Mouse (Mus musculus) liver, embryonic 11.5 days (tissue): ENCODE data around the gene Dchs1. TPM values are rescaled to one million over a fixed set of nuclear protein-coding genes. Genes with fewer than 3 reads are reported as not detected.

Experiments used
- ATAC-seq: fragments of 200-750 bp; cut with Nextera tagmentation; replicated peaks from 2 replicates; pipeline ENCODE4 v1.8.0; 2017; ENCODE audit warnings: moderate number of reproducible peaks, mild to moderate bottlenecking, moderate TSS enrichment, moderate library complexity; ENCODE audit not compliant: low FRiP score
- DNase-seq: peaks from one replicate; pipeline ENCODE4 v3.0.0-alpha.2; 2017; ENCODE audit warnings: low spot score
- H3K27ac ChIP-seq: fragments of 300-500 bp; sonication (generic); 2 replicates; pipeline ENCODE4 v1.5.1; 2014; ENCODE audit warnings: mild to moderate bottlenecking, low read depth, low read length, control low read depth
- H3K27me3 ChIP-seq: fragments of 300-500 bp; sonication (generic); replicated peaks from 2 replicates; pipeline ENCODE4 v1.6.1; 2014; ENCODE audit warnings: low read length, mixed read lengths; ENCODE audit not compliant: control insufficient read depth, insufficient read depth
- H3K36me3 ChIP-seq: fragments of 300-500 bp; sonication (generic); 2 replicates; pipeline ENCODE4 v1.6.1; 2014; ENCODE audit warnings: mild to moderate bottlenecking, low read length, moderate library complexity, mixed read lengths; ENCODE audit not compliant: control insufficient read depth, insufficient read depth
- H3K4me1 ChIP-seq: fragments of 300-500 bp; sonication (generic); replicated peaks from 2 replicates; pipeline ENCODE4 v1.6.1; 2014; ENCODE audit warnings: low read length, mixed read lengths; ENCODE audit not compliant: control insufficient read depth, insufficient read depth
- H3K4me2 ChIP-seq: fragments of 300-500 bp; sonication (generic); 2 replicates; pipeline ENCODE4 v1.6.1; 2014; ENCODE audit warnings: mild to moderate bottlenecking, control low read depth, moderate library complexity
- H3K4me3 ChIP-seq: fragments of 300-500 bp; sonication (generic); 2 replicates; pipeline ENCODE4 v1.5.1; 2014; ENCODE audit warnings: low read depth, low read length, control low read depth
- H3K9ac ChIP-seq: fragments of 300-500 bp; sonication (generic); 2 replicates; pipeline ENCODE4 v1.6.1; 2014; ENCODE audit warnings: low read depth, low read length, control low read depth
- H3K9me3 ChIP-seq: fragments of 300-500 bp; sonication (generic); 2 replicates; pipeline ENCODE4 v1.6.1; 2016; ENCODE audit warnings: low read length, inconsistent platforms, mixed read lengths; ENCODE audit not compliant: control insufficient read depth
- WGBS: fragments of 180-500 bp; shearing (Covaris S2); extraction: QIAGEN DNeasy Blood & Tissue Kit; methylation state at CpG from one replicate; pipeline ENCODE4 v1.1.7; 2014; 5-methylcytosine and 5-hydroxymethylcytosine counted together
- polyA plus RNA-seq: library from polyadenylated mRNA; unstranded; fragments of >200 nt; fragmentation: Nextera tagmentation; extraction: Ambion mirVana; gene quantifications from 2 replicates; pipeline ENCODE4 v1.2.1, GENCODE M21; 2014

The Dchs1 gene
- polyA plus RNA-seq, 1 experiment from 2014 or later = 5.8 TPM

DNA sequence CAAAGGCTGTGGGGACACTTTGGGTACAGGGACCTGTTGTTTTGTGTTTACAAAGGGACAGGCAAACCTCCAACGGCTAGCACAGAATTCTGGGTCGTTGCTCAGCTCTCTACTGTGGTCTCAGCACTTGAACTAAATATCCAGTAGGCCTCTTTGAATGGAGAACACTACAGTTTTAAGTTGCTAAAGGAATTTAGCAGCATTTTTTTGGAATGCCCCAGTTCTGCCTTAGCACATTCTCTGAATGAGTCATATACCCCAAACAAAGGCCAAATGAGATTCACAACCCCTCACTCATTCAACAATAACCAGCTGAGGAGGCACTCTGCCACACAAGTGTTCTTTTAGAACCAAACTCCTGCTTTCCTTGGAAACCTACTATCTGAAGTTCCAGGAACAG is 65.5 kb downstream of the Dchs1 start:
- H3K36me3 ChIP-seq = no peaks in the 10 kb centered on the region
- DNase-seq = no peak
- no peak overlapping the region for H3K27ac ChIP-seq
- no peak overlapping the region for H3K4me2 ChIP-seq
- whole genome bisulfite sequencing = 61% methylated on average over 2 of the region's 2 CpGs
- no peak overlapping the region for H3K4me3 ChIP-seq
- ATAC-seq = no peak
- H3K9ac ChIP-seq = no peak overlapping the region
- H3K9me3 ChIP-seq = no peaks in the 10 kb centered on the region
- no peaks in the 10 kb centered on the region for H3K4me1 ChIP-seq
- no peaks in the 10 kb centered on the region for H3K27me3 ChIP-seq

DNA sequence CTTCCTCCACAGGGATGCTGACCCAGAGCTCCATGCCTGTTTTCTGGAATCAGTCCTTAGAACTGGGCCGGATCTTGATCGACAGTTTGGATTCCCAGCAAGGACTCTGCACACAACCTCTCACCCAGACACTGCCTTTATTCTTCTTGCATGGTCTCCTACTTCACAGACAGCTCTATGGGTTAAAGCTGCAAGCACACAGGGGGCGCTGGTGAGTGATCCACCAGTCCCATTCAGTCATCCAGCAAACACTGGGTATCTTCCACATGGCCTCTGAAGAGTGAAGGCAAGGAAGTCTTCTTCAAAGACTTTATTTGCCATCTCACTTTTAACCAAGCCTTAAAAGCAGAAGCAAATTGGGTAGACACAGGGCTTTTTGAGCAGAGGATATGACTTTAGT is 72.1 kb downstream of the Dchs1 start:
- no peak overlapping the region for H3K4me3 ChIP-seq
- DNase-seq = no peak
- no peaks in the 10 kb centered on the region for H3K4me1 ChIP-seq
- ATAC-seq = no peak
- no peaks in the 10 kb centered on the region for H3K27me3 ChIP-seq
- WGBS = 54% methylated on average over 3 of the region's 3 CpGs
- no peaks in the 10 kb centered on the region for H3K9me3 ChIP-seq
- H3K4me2 ChIP-seq = no peak overlapping the region
- no peak overlapping the region for H3K27ac ChIP-seq
- no peak overlapping the region for H3K9ac ChIP-seq
- H3K36me3 ChIP-seq = no peaks in the 10 kb centered on the region

DNA sequence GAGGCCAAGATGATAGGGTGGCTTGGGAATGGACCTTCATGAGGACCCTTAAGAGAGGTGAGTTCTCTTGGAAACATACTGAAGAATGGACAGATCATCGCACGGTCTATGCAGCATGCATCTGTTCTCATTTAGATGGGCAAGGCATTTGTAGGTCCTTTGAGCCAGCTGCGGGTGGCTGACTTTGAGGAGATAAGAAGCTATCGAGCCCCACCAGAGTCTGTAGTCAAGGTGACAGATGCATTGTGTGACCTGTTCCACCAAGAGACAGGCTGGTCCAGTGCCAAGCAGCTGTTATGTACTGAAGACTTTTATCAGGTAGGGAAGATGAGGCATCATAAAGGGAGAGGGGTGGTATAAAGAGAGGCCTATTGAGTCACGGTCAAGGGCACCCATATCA is 78.7 kb downstream of the Dchs1 start:
- peak; percentile 69 for ATAC-seq
- Histone ChIP-seq H3K4me2 (no peak overlapping the region), H3K27ac (no peak overlapping the region), H3K27me3 (no peaks in the 10 kb centered on the region), H3K9ac (no peak overlapping the region), H3K36me3 (no peaks in the 10 kb centered on the region), H3K4me3 (no peak overlapping the region), H3K9me3 (no peaks in the 10 kb centered on the region), H3K4me1 (no peaks in the 10 kb centered on the region)
- no peak for DNase-seq
- WGBS = 75% methylated on average over 5 of the region's 5 CpGs

DNA sequence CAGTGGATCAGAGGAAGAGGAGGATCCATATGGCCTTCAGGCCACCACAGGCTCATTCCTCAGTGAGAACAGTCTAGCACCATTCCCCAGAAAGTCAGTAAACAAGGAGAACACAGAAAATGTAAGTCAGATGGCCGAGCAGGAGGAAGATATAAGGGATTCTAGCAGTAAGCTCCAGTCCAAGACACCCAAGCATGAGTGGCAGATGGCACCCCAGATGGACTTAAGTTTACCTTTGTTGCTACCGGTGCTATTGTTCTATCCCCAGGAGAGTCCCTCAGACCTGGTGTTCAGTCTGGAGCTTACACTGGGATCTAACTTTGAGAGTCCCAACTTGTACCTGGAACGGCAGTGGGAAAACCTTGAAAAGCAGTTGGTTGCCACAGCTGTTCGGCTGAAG is 83.6 kb downstream of the Dchs1 start:
- no peaks in the 10 kb centered on the region for H3K36me3 ChIP-seq
- H3K27me3 ChIP-seq = no peaks in the 10 kb centered on the region
- WGBS = 85% methylated on average over 4 of the region's 4 CpGs
- ATAC-seq (no peak), DNase-seq (no peak)
- H3K4me3 ChIP-seq = no peak overlapping the region
- H3K9me3 ChIP-seq = no peaks in the 10 kb centered on the region
- no peak overlapping the region for H3K27ac ChIP-seq
- no peak overlapping the region for H3K9ac ChIP-seq
- H3K4me2 ChIP-seq = no peak overlapping the region
- H3K4me1 ChIP-seq = no peaks in the 10 kb centered on the region

DNA sequence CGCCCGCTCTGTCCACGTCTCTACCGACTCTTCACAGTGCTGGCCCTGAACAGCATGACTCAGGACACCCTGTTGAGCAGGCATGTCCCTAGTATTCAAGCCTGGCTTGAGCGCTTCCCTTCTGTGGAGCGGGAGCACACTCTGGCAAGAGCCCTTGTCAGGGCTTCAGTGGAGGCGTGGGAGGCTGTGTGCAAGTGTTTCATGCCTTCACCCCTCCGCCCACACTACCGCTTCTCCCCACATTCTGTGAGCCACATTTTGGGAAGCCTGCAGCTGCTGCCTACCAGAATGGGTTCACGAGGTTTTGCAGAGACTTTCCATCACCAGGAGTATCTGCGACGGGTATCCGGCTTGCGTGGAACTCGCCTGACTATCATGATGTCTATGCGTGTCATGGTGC is 84.3 kb downstream of the Dchs1 start:
- 83% methylated on average over 16 of the region's 16 CpGs for WGBS
- no peak overlapping the region for H3K4me2 ChIP-seq
- DNase-seq (no peak), ATAC-seq (no peak)
- H3K27ac ChIP-seq = no peak overlapping the region
- no peaks in the 10 kb centered on the region for H3K27me3 ChIP-seq
- H3K9ac ChIP-seq = no peak overlapping the region
- no peaks in the 10 kb centered on the region for H3K36me3 ChIP-seq
- H3K4me1 ChIP-seq = no peaks in the 10 kb centered on the region
- H3K9me3 ChIP-seq = no peaks in the 10 kb centered on the region
- no peak overlapping the region for H3K4me3 ChIP-seq

Other genes with a start within 250 kb of the Dchs1 start
- 33.6 and 40.8 TPM in 2 replicates for gene Smpd1, start 233.3 kb downstream of the Dchs1 start, polyA plus RNA-seq
- gene Apbb1, start 206.0 kb downstream of the Dchs1 start, polyA plus RNA-seq = 17.1 and 18.7 TPM in 2 replicates
- gene Hpx, start 187.5 kb downstream of the Dchs1 start, polyA plus RNA-seq = 66.3 TPM in 2 replicates
- 13.7 and 15.4 TPM in 2 replicates for gene Trim3, start 154.1 kb downstream of the Dchs1 start, polyA plus RNA-seq
- 222 and 242 TPM in 2 replicates for gene Timm10b, start 147.6 kb downstream of the Dchs1 start, polyA plus RNA-seq
- gene Arfip2, start 147.2 kb downstream of the Dchs1 start, polyA plus RNA-seq = 42.7 and 50.1 TPM in 2 replicates
- 15.8 and 30.1 TPM in 2 replicates for gene Gm45799, start 147.1 kb downstream of the Dchs1 start, polyA plus RNA-seq
- 0.30 and 0.61 TPM in 2 replicates for gene Dnhd1, start 136.8 kb downstream of the Dchs1 start, polyA plus RNA-seq
- gene Ilk, start 51.1 kb downstream of the Dchs1 start, polyA plus RNA-seq = 221 and 231 TPM in 2 replicates
- gene Rrp8, start 50.3 kb downstream of the Dchs1 start, polyA plus RNA-seq = 42.3 and 52.3 TPM in 2 replicates
- gene Taf10, start 43.3 kb downstream of the Dchs1 start, polyA plus RNA-seq = 229 and 244 TPM in 2 replicates
- 77.3 and 80.0 TPM in 2 replicates for gene Tpp1, start 35.4 kb downstream of the Dchs1 start, polyA plus RNA-seq
- 432 and 453 TPM in 2 replicates for gene Mrpl17, start 23.4 kb upstream of the Dchs1 start, polyA plus RNA-seq
- 0.22 and 0.64 TPM in 2 replicates for gene Gm4070, start 166.3 kb upstream of the Dchs1 start, polyA plus RNA-seq